24 mouse cellular contexts compared by ENCODE assay signal in the genomic region with DNA sequence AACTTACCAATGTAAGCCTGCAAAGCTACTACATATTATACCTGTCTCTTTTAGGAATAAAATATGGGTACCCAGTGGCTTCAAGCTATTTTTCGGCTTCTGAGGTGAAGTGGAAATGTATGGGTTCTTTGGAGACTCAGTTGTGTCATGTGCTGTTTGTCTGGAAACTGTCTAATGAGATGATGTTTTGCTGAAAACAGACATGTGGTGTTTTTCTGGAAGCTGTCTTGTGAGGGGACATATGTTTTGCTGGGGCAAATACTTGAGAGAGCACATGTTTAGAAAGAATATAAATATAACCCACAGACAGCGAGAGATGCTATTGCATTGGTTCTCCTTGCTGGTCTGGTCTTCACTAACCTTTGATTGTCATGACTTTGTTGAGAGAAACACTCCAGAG.
A peak's percentile ranks its signal among the peaks of the same experiment; 100 is the strongest.
DNase-seq lines count a peak whose midpoint lies in the region; ATAC-seq and TF ChIP-seq lines count a peak whose summit lies in the region.
"Had no signal": no experiment of that assay in that cellular context is flagged by ENCODE, and none has a peak within 500 bp of the region (broad histone marks: within the 10 kb centered on the region; RNA-seq: fewer than 3 reads in every experiment).

No protein-coding gene starts in this region.

- no peak overlapping the region for H3K9ac ChIP-seq in forebrain, embryonic 14.5 days (ENCODE audit: low read length)
- no peak overlapping the region for H3K9ac ChIP-seq in forebrain, embryonic 15.5 days (replicated peaks)
- H3K9ac ChIP-seq in forebrain, postnatal 0 days = no peak overlapping the region
- no peak overlapping the region for H3K9ac ChIP-seq in forebrain, embryonic 13.5 days
- H3K9ac ChIP-seq: embryonic facial prominence, embryonic 13.5 days; embryonic facial prominence, embryonic 15.5 days had no signal

- TF ChIP-seq POLR2A in brain, embryonic 14.5 days (IDR thresholded peaks at IDR 0.05; ENCODE audit: borderline replicate concordance, extremely low read depth, insufficient read depth, insufficient read length, poor library complexity, severe bottlenecking) = no peak

- DNase-seq in forebrain, embryonic 14.5 days (ENCODE audit: low spot score) = peak; percentile 53
- peak; percentile 26 for DNase-seq in forebrain, postnatal 0 days
- peak; percentile 68 for DNase-seq in brain, embryonic 14.5 days (ENCODE audit: low read depth)
- DNase-seq: adrenal gland, adult 8-10 months; adrenal gland, postnatal 14 days; adrenal gland, postnatal 36 days; B cell, adult 2 months; cerebellum, adult 11 months; cerebellum, adult 18-20 months; cerebellum, adult 8-10 months; cerebellum, adult 9-11 months; cerebellum, postnatal 14 days; cerebellum, postnatal 36 days; embryo, embryonic 11 days had no signal

- H3K4me2 ChIP-seq in forebrain, embryonic 14.5 days (ENCODE audit: low read length) = no peak overlapping the region
- no peak overlapping the region for H3K4me2 ChIP-seq in forebrain, embryonic 15.5 days (replicated peaks)
- no peak overlapping the region for H3K4me2 ChIP-seq in forebrain, postnatal 0 days (ENCODE audit: low read depth)
- no peak overlapping the region for H3K4me2 ChIP-seq in forebrain, embryonic 13.5 days
- H3K4me2 ChIP-seq: embryonic facial prominence, embryonic 13.5 days; embryonic facial prominence, embryonic 15.5 days had no signal

- WGBS in forebrain, embryonic 14.5 days = 81% methylated on average over 2 of the region's 2 CpGs
- 67% methylated on average over 2 of the region's 2 CpGs for WGBS in forebrain, embryonic 15.5 days
- WGBS in forebrain, postnatal 0 days = 61% methylated on average over 2 of the region's 2 CpGs
- 93% methylated on average over 2 of the region's 2 CpGs for WGBS in forebrain, embryonic 13.5 days

- no peak overlapping the region for H3K4me3 ChIP-seq in forebrain, embryonic 14.5 days (ENCODE audit: low read depth, low read length)
- no peak overlapping the region for H3K4me3 ChIP-seq in forebrain, embryonic 15.5 days
- no peak overlapping the region for H3K4me3 ChIP-seq in forebrain, postnatal 0 days (ENCODE audit: low read depth, low read length)
- H3K4me3 ChIP-seq in forebrain, embryonic 13.5 days = no peak overlapping the region
- H3K4me3 ChIP-seq: embryonic facial prominence, embryonic 13.5 days; embryonic facial prominence, embryonic 15.5 days; erythroblast, embryonic 14.5 days had no signal

- no peak for TF ChIP-seq CTCF in forebrain, postnatal 0 days (IDR thresholded peaks at IDR 0.05; ENCODE audit: low read depth)
- no peak for TF ChIP-seq CTCF in brain, embryonic 14.5 days (IDR thresholded peaks at IDR 0.05; ENCODE audit: borderline replicate concordance, extremely low read depth, insufficient read depth, insufficient read length)

- H3K27ac ChIP-seq in forebrain, embryonic 14.5 days (ENCODE audit: low read depth, low read length) = no peak overlapping the region
- H3K27ac ChIP-seq in forebrain, embryonic 15.5 days (replicated peaks) = no peak overlapping the region
- H3K27ac ChIP-seq in forebrain, postnatal 0 days (ENCODE audit: low read depth, low read length) = no peak overlapping the region
- no peak overlapping the region for H3K27ac ChIP-seq in forebrain, embryonic 13.5 days
- H3K27ac ChIP-seq: embryonic facial prominence, embryonic 13.5 days; embryonic facial prominence, embryonic 15.5 days had no signal

- ATAC-seq in forebrain, embryonic 14.5 days = no peak
- ATAC-seq in forebrain, embryonic 15.5 days (replicated peaks) = no peak
- ATAC-seq in forebrain, postnatal 0 days = no peak
- no peak for ATAC-seq in forebrain, embryonic 13.5 days
- ATAC-seq: activated CD4-positive, CD25-positive, alpha-beta regulatory T cell, adult 4 months; CD4-positive, CD25-positive, alpha-beta regulatory T cell, adult 4 months; Patski had no signal

- H3K9me3 ChIP-seq in forebrain, embryonic 14.5 days (replicated peaks; ENCODE audit: control insufficient read depth, low read length) = no peaks in the 10 kb centered on the region
- no peaks in the 10 kb centered on the region for H3K9me3 ChIP-seq in forebrain, embryonic 15.5 days
- H3K9me3 ChIP-seq in forebrain, postnatal 0 days (ENCODE audit: low read length) = no peaks in the 10 kb centered on the region
- H3K9me3 ChIP-seq in forebrain, embryonic 13.5 days (replicated peaks) = no peaks in the 10 kb centered on the region
- H3K9me3 ChIP-seq: embryonic facial prominence, embryonic 13.5 days; embryonic facial prominence, embryonic 15.5 days had no signal

- H3K4me1 ChIP-seq in forebrain, embryonic 14.5 days (ENCODE audit: control insufficient read depth, insufficient read depth, low read length) = peaks cover 4% of the 10 kb centered on the region
- peaks cover 11% of the 10 kb centered on the region; the same call in 1 of the 2 replicates for H3K4me1 ChIP-seq in forebrain, embryonic 15.5 days
- H3K4me1 ChIP-seq in forebrain, postnatal 0 days (ENCODE audit: insufficient read depth) = no peaks in the 10 kb centered on the region
- H3K4me1 ChIP-seq in forebrain, embryonic 13.5 days = peaks cover 14% of the 10 kb centered on the region; the same call in 1 of the 2 replicates
- H3K4me1 ChIP-seq: embryonic facial prominence, embryonic 13.5 days; embryonic facial prominence, embryonic 15.5 days had no signal

- H3K27me3 ChIP-seq in forebrain, embryonic 14.5 days (replicated peaks; ENCODE audit: control insufficient read depth, insufficient read depth, low read length) = no peaks in the 10 kb centered on the region
- no peaks in the 10 kb centered on the region for H3K27me3 ChIP-seq in forebrain, embryonic 15.5 days
- peaks cover 12% of the 10 kb centered on the region; the same call in 1 of the 2 replicates for H3K27me3 ChIP-seq in forebrain, postnatal 0 days (ENCODE audit: insufficient read depth, low read length)
- no peaks in the 10 kb centered on the region for H3K27me3 ChIP-seq in forebrain, embryonic 13.5 days
- H3K27me3 ChIP-seq: CH12.LX; embryonic facial prominence, embryonic 13.5 days; embryonic facial prominence, embryonic 15.5 days; Patski had no signal

- no peaks in the 10 kb centered on the region for H3K36me3 ChIP-seq in forebrain, embryonic 14.5 days (ENCODE audit: control insufficient read depth, insufficient read depth, low read length)
- H3K36me3 ChIP-seq in forebrain, embryonic 15.5 days = no peaks in the 10 kb centered on the region
- H3K36me3 ChIP-seq in forebrain, postnatal 0 days (ENCODE audit: insufficient read depth) = no peaks in the 10 kb centered on the region
- H3K36me3 ChIP-seq in forebrain, embryonic 13.5 days (ENCODE audit: poor library complexity, severe bottlenecking) = no peaks in the 10 kb centered on the region
- H3K36me3 ChIP-seq: embryonic facial prominence, embryonic 13.5 days; embryonic facial prominence, embryonic 15.5 days; G1E had no signal
